Mouse (Mus musculus): ENCODE results near the gene Hmx3.

The Hmx3 gene

DNA sequence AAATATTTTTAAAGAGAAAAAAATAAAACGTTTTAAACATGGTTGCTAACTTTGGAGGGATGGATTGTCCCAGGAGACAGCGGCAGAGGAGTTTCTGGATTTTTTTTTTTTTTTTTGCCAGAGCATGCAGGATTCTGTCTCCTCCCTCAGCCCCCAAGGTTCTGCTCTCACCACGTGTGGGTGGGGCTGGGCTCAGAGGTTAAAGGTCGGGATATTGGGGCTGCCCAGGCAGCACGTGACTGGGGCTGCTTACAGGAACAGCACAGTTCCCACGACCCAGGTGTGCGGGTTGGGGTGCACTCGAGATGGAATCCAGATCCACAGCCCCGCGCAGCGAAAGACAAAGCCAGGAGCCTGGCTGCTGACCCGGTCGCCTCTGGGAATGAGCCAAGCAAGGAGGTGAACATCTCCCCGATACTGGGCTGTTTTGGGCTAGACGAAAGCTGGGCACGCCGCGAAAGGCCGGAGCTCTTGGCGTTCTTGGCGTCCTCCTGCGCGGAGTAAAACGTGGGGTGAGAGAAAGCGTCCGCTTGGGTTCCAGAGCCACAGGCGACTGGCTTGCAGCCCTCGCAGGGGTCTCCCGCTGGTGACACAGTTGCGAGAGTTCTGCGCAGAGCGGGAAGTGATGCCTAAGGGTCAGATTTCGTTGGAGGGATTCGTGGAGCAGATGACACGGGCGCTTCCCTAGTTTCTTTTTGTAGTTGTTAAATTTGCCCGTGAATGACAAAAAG, 14.0 kb downstream of the Hmx3 start:
- no peak for DNase-seq

DNA sequence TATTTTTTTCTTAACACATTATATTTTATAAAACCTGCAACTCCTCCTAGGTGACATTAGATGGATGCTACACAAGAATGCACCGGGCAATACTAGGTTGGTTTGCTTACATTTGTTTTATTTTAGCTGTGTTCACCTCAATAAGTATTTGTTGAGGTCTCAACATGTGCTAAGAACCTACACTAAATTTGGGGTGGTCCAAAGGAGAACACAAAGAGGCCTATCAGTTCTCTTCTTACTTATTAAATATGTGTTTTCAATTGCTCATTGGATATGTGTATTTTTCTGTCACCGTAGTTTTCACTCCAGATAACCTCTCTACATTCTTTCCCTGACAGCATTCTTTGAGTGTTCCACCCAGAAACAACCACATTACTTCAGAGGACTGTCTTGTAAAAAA, 15.1 kb downstream of the Hmx3 start:
- no peak for DNase-seq

DNA sequence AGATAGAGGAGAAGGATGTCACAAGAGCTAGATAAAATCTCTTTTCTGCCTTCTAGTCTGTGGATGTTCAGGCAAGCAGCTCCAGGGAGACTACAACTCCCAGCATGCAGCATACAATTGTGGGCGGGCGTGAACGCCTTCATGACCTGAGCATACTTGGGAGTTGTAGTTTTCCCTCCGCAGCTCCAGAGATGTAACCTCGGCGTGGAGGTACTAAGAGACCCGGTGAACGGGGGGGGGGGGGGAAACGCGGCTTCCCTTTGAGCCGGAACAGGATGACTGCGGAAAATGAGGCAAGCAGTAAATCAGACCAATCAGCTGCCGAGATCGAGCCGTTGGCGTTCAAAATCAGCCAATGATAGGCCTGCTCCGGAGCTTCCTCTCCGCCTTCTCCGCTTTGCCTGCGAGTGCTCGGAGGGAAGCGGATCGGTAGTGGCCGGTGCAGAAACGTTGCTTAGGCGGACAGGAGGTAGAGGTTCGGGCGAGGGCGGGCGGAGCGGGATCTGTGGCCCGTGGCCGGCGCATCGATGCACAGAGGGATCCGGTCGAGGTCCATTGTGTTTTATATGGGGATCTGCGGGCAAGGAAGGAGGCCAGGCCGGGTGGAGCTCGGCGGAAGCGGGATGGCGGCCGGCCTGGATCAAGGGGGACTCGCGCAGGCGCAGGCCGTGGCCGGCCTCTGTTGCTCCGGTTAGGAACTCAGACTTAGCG, 17.5 kb downstream of the Hmx3 start, which contains the start of gene Bub3:
Gene Bub3, plus strand, starts transcription at position 237 of the 711 bp plus-strand sequence.
- DNase-seq: peak; percentile 93

DNA sequence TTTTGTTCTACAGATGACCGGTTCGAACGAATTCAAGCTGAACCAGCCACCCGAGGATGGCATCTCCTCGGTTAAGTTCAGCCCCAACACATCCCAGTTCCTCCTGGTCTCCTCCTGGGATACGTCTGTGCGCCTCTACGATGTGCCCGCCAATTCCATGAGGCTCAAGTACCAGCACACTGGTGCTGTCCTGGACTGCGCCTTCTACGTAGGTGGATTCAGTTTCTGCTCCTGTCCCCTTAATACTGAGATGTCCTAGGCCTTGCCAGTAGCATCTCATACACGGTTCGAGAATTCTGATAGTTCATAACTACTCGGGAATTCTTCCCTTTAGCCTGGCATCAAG, 18.0 kb downstream of the Hmx3 start:
- DNase-seq: no peak

DNA sequence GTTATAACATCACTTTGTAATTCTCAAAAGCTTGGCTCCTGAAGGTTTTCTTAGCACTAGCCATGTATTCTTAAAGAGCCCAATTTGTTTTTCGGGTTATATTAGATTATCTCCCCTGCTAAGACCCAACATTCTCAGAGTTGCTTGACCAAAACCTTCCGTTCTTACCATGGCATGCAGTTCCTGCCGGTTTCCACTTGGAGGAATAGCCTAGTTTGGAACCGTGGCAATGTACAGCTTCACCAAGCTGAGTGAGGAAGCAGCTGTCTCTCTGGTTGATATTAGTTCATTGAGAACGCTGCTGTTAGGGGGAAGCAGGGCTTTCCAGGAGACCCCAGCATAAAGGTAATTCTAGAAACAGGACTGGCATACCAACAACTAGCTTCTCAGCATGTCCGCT, 32.6 kb downstream of the Hmx3 start:
- DNase-seq: no peak

DNA sequence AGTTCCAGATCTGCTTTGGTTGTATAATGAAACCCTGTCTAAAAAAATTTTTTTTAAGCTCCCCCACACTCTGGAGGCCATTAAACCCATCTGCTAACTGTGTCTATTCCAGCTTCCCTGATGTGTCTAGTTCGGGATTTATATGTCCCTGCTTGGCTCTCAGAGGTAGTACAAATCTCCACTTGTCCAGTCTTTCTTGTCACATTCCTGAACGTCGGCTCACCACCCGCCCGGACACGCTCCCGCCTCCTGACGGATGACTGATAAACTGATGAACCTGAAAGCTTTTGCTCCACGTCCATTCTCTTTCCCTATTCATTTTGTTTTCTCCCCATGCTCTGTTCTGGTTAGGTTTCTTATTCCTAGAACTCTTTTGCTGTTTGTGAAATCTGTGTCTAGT, 39.5 kb downstream of the Hmx3 start:
- no peak for DNase-seq

DNA sequence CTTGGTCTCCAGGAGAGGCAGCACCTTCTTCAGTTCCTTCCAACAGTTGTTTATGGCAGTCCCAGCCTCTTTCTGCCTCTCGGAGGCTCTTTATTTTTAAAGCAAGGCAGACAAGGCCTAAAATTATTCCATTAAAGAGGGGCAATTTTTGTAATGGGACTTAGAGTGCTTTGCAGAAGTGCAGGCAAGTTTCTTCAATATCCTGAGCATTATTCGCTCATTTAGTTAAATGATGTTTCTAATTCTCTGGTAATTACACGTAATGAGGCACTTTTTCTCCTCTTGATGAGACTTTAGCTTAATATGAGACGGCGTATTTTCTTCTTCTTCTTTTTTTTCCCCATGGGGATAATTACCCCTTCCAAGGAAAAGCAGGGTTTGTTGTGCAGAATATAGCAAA, 42.9 kb downstream of the Hmx3 start:
- DNase-seq: no peak

Data from kidney, postnatal 14 days (tissue).